Mouse (Mus musculus): ENCODE data around the gene Serpinf2. TPM values are rescaled to one million over a fixed set of nuclear protein-coding genes. Genes with fewer than 3 reads are reported as not detected.

Serpinf2 gene
- polyA plus RNA-seq, 1 experiment from 2014 or later = 47.2 TPM

- peak within 1 kb of the TSS; percentile 50 for H3K4me3 ChIP-seq (replicated peaks)
- peak within 1 kb of the TSS; percentile 33; the same call in 1 of the 2 replicates for H3K9ac ChIP-seq
- 20% methylated on average over 10 of the region's 10 CpGs for WGBS
- H3K36me3 ChIP-seq = no peaks in the 10 kb centered on the region
- no peaks in the 10 kb centered on the region for H3K9me3 ChIP-seq (replicated peaks)
- H3K4me2 ChIP-seq = peak within 1 kb of the TSS; percentile 65
- H3K27me3 ChIP-seq = no peaks in the 10 kb centered on the region
- H3K4me1 ChIP-seq = peaks cover 28% of the 10 kb centered on the region
- ATAC-seq (replicated peaks; ENCODE audit: low FRiP score) = peak; percentile 69; the same call in 1 of the 2 replicates
- peak within 1 kb of the TSS; percentile 59 for H3K27ac ChIP-seq
These were observed 17.2 kb downstream of the Serpinf2 start, which contains the start of gene Serpinf1 for GRCm38 (mm10) chr11:75422013-75422792. Gene Serpinf1, minus strand, starts transcription at chr11:75422701.

- Histone ChIP-seq H3K9me3 (replicated peaks) (no peaks in the 10 kb centered on the region), H3K4me1 (peaks cover 28% of the 10 kb centered on the region), H3K4me3 (replicated peaks) (peak overlapping the region; percentile 50), H3K9ac (peak overlapping the region; percentile 33; the same call in 1 of the 2 replicates), H3K36me3 (no peaks in the 10 kb centered on the region), H3K27ac (peak overlapping the region; percentile 59; the same call in 1 of the 2 replicates), H3K27me3 (no peaks in the 10 kb centered on the region), H3K4me2 (peak overlapping the region; percentile 65)
- ATAC-seq (replicated peaks; ENCODE audit: low FRiP score) = peak; percentile 38; the same call in 1 of the 2 replicates
- 35% methylated on average over 6 of the region's 6 CpGs for WGBS
These were observed 17.9 kb downstream of the Serpinf2 start for GRCm38 (mm10) chr11:75421375-75422012.

GRCm38 (mm10) chr11:75420810-75421374 is 18.5 kb downstream of the Serpinf2 start:
- Histone ChIP-seq H3K4me2 (peak overlapping the region; percentile 65), H3K27me3 (no peaks in the 10 kb centered on the region), H3K36me3 (no peaks in the 10 kb centered on the region), H3K27ac (no peak overlapping the region), H3K9me3 (replicated peaks) (no peaks in the 10 kb centered on the region), H3K4me1 (peaks cover 28% of the 10 kb centered on the region), H3K4me3 (replicated peaks) (no peak overlapping the region), H3K9ac (no peak overlapping the region; the same call in 1 of the 2 replicates)
- 48% methylated on average over 5 of the region's 5 CpGs for WGBS
- ATAC-seq (replicated peaks; ENCODE audit: low FRiP score) = 0 out of 2 replicates have a peak, but pooled peaks have one; percentile 13

- Histone ChIP-seq H3K4me2 (no peak overlapping the region), H3K27ac (no peak overlapping the region), H3K4me1 (peaks cover 28% of the 10 kb centered on the region), H3K9me3 (replicated peaks) (no peaks in the 10 kb centered on the region), H3K36me3 (peaks cover 4% of the 10 kb centered on the region; the same call in 1 of the 2 replicates), H3K4me3 (replicated peaks) (no peak overlapping the region), H3K27me3 (no peaks in the 10 kb centered on the region), H3K9ac (no peak overlapping the region; the same call in 1 of the 2 replicates)
- no peak for ATAC-seq (replicated peaks; ENCODE audit: low FRiP score)
- WGBS = 80% methylated on average over 7 of the region's 7 CpGs
These were observed 19.4 kb downstream of the Serpinf2 start for GRCm38 (mm10) chr11:75420037-75420436.

- H3K4me3 ChIP-seq (replicated peaks) = no peak overlapping the region
- no peaks in the 10 kb centered on the region for H3K27me3 ChIP-seq
- H3K27ac ChIP-seq = no peak overlapping the region
- H3K4me2 ChIP-seq = no peak overlapping the region
- peaks cover 14% of the 10 kb centered on the region; the same call in 1 of the 2 replicates for H3K36me3 ChIP-seq
- no peaks in the 10 kb centered on the region for H3K9me3 ChIP-seq (replicated peaks)
- no peak overlapping the region for H3K9ac ChIP-seq
- ATAC-seq (replicated peaks; ENCODE audit: low FRiP score) = no peak
- WGBS = 87% methylated on average over 13 of the region's 13 CpGs
- H3K4me1 ChIP-seq = peaks cover 8% of the 10 kb centered on the region
These were observed 23.4 kb downstream of the Serpinf2 start for GRCm38 (mm10) chr11:75415994-75416393.

DNA sequence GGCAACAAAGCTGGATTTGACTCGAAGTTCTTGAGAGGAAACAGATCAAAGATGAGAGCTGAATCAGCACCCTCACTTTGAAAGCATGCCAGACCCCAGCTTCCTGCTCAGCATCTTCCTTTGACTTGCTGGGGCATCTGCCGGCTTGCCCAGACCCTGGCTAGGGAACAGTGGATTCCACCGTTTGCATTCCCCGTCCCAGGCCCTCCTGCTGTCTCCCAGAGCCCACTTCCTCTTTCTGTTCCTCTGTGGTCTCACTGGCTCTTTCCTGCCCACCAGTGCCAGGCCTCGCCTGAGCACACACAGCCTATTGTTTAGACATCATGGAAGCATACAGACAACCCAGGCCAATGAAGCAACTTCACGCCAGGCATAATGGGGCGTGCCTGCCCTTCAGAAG is 24.3 kb downstream of the Serpinf2 start:
- WGBS = 60% methylated on average over 7 of the region's 7 CpGs

GRCm38 (mm10) chr11:75410591-75410990 is 28.8 kb downstream of the Serpinf2 start:
- Histone ChIP-seq H3K4me1 (peaks cover 8% of the 10 kb centered on the region; the same call in 1 of the 2 replicates), H3K27ac (peak overlapping the region; percentile 82)
- 81% methylated on average over 7 of the region's 7 CpGs for WGBS

More for the DNA sequence above, 24.3 kb downstream of the Serpinf2 start:
- H3K36me3 ChIP-seq = peaks cover 20% of the 10 kb centered on the region
- H3K9ac ChIP-seq = no peak overlapping the region
- H3K4me3 ChIP-seq (replicated peaks) = no peak overlapping the region
- H3K27ac ChIP-seq = no peak overlapping the region
- no peaks in the 10 kb centered on the region for H3K27me3 ChIP-seq
- no peak overlapping the region for H3K4me2 ChIP-seq
- peaks cover 3% of the 10 kb centered on the region; the same call in 1 of the 2 replicates for H3K4me1 ChIP-seq
- ATAC-seq (replicated peaks; ENCODE audit: low FRiP score) = no peak
- H3K9me3 ChIP-seq (replicated peaks) = no peaks in the 10 kb centered on the region

GRCm38 (mm10) chr11:75409679-75410575 is 29.5 kb downstream of the Serpinf2 start:
- ATAC-seq (replicated peaks; ENCODE audit: low FRiP score) = peak; percentile 67; the same call in 1 of the 2 replicates
- Histone ChIP-seq H3K27me3 (no peaks in the 10 kb centered on the region), H3K4me1 (peaks cover 8% of the 10 kb centered on the region; the same call in 1 of the 2 replicates), H3K9me3 (replicated peaks) (no peaks in the 10 kb centered on the region), H3K4me2 (no peak overlapping the region), H3K9ac (no peak overlapping the region), H3K27ac (peak overlapping the region; percentile 82), H3K36me3 (peaks cover 17% of the 10 kb centered on the region), H3K4me3 (replicated peaks) (no peak overlapping the region)
- WGBS = 55% methylated on average over 17 of the region's 17 CpGs

More at GRCm38 (mm10) chr11:75410591-75410990, 28.8 kb downstream of the Serpinf2 start:
- no peak overlapping the region for H3K4me3 ChIP-seq (replicated peaks)
- ATAC-seq (replicated peaks; ENCODE audit: low FRiP score) = no peak
- no peaks in the 10 kb centered on the region for H3K9me3 ChIP-seq (replicated peaks)
- H3K4me2 ChIP-seq = no peak overlapping the region
- peaks cover 22% of the 10 kb centered on the region for H3K36me3 ChIP-seq
- no peak overlapping the region for H3K9ac ChIP-seq
- no peaks in the 10 kb centered on the region for H3K27me3 ChIP-seq

DNA sequence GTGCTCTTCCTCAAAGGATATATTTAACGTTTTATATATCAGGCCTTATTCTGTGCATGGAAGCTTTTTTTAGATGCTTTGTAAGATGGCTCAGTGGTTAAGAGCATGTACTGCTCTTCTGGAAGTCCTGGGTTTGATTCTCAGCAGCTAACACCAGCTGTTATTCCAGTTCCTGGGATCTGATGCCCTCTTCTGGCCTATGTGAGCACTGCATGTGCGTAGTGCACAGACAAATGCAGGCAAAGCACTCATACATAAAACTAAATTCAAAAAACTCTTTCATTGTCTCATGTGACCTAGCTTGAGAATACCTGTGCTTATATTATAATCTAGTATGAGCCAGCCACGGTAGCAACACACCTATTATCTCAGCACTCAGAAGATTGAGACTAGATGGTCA is 32.5 kb downstream of the Serpinf2 start:
- Histone ChIP-seq H3K27ac (no peak overlapping the region), H3K9me3 (replicated peaks) (no peaks in the 10 kb centered on the region), H3K4me2 (no peak overlapping the region), H3K4me1 (peaks cover 8% of the 10 kb centered on the region; the same call in 1 of the 2 replicates), H3K36me3 (peaks cover 8% of the 10 kb centered on the region), H3K27me3 (no peaks in the 10 kb centered on the region), H3K9ac (no peak overlapping the region), H3K4me3 (replicated peaks) (no peak overlapping the region)
- 45% methylated on average over 3 of the region's 3 CpGs for WGBS
- ATAC-seq (replicated peaks; ENCODE audit: low FRiP score) = no peak

DNA sequence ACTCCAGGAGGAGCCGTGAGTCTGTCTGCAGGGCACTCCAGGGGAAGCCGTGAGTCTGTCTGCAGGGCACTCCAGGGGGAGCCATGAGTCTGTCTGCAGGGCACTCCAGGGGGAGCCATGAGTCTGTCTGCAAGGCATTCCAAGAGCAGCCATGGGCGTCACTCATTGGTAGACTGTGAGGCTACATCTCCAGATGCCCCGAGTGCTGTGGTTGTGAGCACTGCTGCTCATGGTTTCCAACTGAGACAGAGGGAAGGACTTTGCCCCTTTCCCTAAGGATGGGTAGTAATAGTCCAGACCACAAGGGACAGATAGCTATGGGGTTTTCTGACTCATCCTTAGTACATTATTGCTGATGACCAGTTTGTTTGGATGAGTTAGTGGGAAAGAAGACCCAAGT is 33.3 kb downstream of the Serpinf2 start:
- Histone ChIP-seq H3K9me3 (replicated peaks) (no peaks in the 10 kb centered on the region), H3K27ac (no peak overlapping the region), H3K4me2 (no peak overlapping the region), H3K27me3 (no peaks in the 10 kb centered on the region), H3K9ac (no peak overlapping the region), H3K4me1 (peaks cover 8% of the 10 kb centered on the region; the same call in 1 of the 2 replicates), H3K36me3 (peaks cover 9% of the 10 kb centered on the region), H3K4me3 (replicated peaks) (no peak overlapping the region)
- ATAC-seq (replicated peaks; ENCODE audit: low FRiP score) = no peak
- 82% methylated on average over 4 of the region's 4 CpGs for WGBS

- peaks cover 14% of the 10 kb centered on the region for H3K36me3 ChIP-seq
- H3K27me3 ChIP-seq = no peaks in the 10 kb centered on the region
- no peak overlapping the region for H3K27ac ChIP-seq
- no peak for ATAC-seq (replicated peaks; ENCODE audit: low FRiP score)
- H3K4me3 ChIP-seq (replicated peaks) = no peak overlapping the region
- no peak overlapping the region for H3K9ac ChIP-seq
- H3K9me3 ChIP-seq (replicated peaks) = no peaks in the 10 kb centered on the region
- H3K4me2 ChIP-seq = no peak overlapping the region
- 0 out of 2 replicates have a peak, but pooled peaks cover 5% of the 10 kb centered on the region for H3K4me1 ChIP-seq
- 90% methylated on average over 6 of the region's 6 CpGs for WGBS
These were observed 34.6 kb downstream of the Serpinf2 start for GRCm38 (mm10) chr11:75404801-75405200.
